Mouse (Mus musculus): ENCODE measurements around the gene Igf2bp3. TPM values are rescaled to one million over a fixed set of nuclear protein-coding genes. Genes with fewer than 3 reads are reported as not detected.
A peak's percentile ranks its signal among the peaks of the same experiment; 100 is the strongest.

Gene Igf2bp3
- polyA plus RNA-seq, 1 experiment from 2014 or later = 149 TPM

DNA sequence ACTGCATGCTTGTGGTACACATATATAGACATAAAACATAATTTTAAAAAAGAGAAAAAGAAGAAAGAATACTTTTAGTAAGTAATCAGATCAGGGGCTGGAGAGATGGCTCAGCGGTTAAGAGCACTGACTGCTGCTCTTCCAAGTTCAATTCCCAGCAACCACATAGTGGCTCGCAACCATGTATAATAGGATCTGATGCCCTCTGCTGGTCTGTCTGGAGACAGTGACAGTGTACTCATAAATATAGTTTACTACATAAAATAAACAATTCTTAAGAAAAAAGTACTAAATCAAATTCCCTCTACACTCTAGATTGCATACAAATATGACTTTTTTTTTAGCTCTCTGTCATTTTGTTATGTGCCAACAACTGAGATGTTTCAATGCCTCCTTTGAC lies 36.4 kb upstream of the Igf2bp3 start:
- H3K9ac ChIP-seq (replicated peaks; ENCODE audit: low read length) = no peak overlapping the region
- H3K9me3 ChIP-seq (replicated peaks; ENCODE audit: control insufficient read depth, low read length) = no peaks in the 10 kb centered on the region
- no peak for DNase-seq (ENCODE audit: low spot score)
- no peak for ATAC-seq (replicated peaks; ENCODE audit: insufficient number of reproducible peaks, low FRiP score, low TSS enrichment, low read depth)
- peaks cover 6% of the 10 kb centered on the region for H3K36me3 ChIP-seq (replicated peaks; ENCODE audit: control insufficient read depth, insufficient read depth, low read depth, low read length)
- no peaks in the 10 kb centered on the region for H3K4me1 ChIP-seq (ENCODE audit: control insufficient read depth, insufficient read depth, low read length)
- H3K4me2 ChIP-seq (ENCODE audit: low read depth, low read length) = no peak overlapping the region
- WGBS = 94% methylated on average over 2 of the region's 2 CpGs
- no peaks in the 10 kb centered on the region for H3K27me3 ChIP-seq (ENCODE audit: control insufficient read depth, insufficient read depth, low read length)
- no peak overlapping the region for H3K4me3 ChIP-seq (ENCODE audit: low read depth, low read length)
- no peak overlapping the region for H3K27ac ChIP-seq (replicated peaks; ENCODE audit: low read depth, low read length)

DNA sequence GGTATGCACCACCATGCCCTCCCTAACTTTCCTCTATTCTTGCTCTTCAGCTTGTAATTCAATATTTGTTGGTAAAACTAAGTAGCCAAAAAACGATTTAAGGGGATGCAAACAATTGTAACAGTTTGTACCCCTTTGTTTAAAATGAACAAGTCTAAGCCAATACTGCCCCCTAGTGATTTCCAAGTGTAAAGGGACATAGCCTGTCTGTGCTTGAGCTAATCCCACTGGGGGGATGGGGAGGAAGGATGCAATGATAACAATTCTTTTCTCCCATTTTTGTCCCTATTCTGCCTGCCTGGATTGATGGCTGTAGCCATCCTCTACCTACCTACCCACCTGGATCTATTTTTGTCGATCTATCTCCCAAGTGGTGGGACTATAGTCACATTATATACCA lies 32.5 kb upstream of the Igf2bp3 start:
- WGBS = 66% methylated on average over 2 of the region's 2 CpGs
- no peak; the same call in 1 of the 2 replicates for ATAC-seq (replicated peaks; ENCODE audit: insufficient number of reproducible peaks, low FRiP score, low TSS enrichment, low read depth)

DNA sequence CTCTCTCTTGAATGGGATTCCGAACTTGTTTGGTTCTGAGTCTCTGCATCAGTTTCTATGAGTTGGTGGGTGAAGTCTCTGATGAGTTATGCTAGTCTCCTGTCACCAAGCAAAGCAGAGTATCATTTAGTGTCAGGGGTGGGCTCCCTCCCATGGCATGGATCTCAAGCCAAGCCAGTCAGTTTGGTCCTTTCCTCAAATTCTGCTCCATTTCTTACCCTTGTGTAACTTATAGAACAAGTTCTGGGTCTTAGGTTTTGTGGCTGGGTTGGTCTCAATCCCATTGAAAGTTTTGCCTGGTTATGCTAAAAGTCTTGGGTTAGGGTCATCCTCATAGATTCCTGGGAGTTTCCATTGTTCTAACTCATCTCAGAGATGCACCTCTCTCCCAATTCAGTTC lies 27.6 kb upstream of the Igf2bp3 start:
- Histone ChIP-seq H3K4me1 (ENCODE audit: control insufficient read depth, insufficient read depth, low read length) (no peaks in the 10 kb centered on the region), H3K27ac (replicated peaks; ENCODE audit: low read depth, low read length) (no peak overlapping the region), H3K27me3 (ENCODE audit: control insufficient read depth, insufficient read depth, low read length) (no peaks in the 10 kb centered on the region), H3K9ac (replicated peaks; ENCODE audit: low read length) (no peak overlapping the region), H3K9me3 (replicated peaks; ENCODE audit: control insufficient read depth, low read length) (no peaks in the 10 kb centered on the region), H3K36me3 (replicated peaks; ENCODE audit: control insufficient read depth, insufficient read depth, low read depth, low read length) (peaks cover 5% of the 10 kb centered on the region), H3K4me3 (ENCODE audit: low read depth, low read length) (no peak overlapping the region), H3K4me2 (ENCODE audit: low read depth, low read length) (no peak overlapping the region)
- ATAC-seq (replicated peaks; ENCODE audit: insufficient number of reproducible peaks, low FRiP score, low TSS enrichment, low read depth) = no peak
- DNase-seq (ENCODE audit: low spot score) = no peak
- 89% methylated on average over 1 of the region's 1 CpGs for WGBS

More for the DNA sequence above, 32.5 kb upstream of the Igf2bp3 start:
- peaks cover 11% of the 10 kb centered on the region for H3K36me3 ChIP-seq (replicated peaks; ENCODE audit: control insufficient read depth, insufficient read depth, low read depth, low read length)
- H3K27ac ChIP-seq (replicated peaks; ENCODE audit: low read depth, low read length) = no peak overlapping the region
- H3K4me3 ChIP-seq (ENCODE audit: low read depth, low read length) = no peak overlapping the region
- no peak overlapping the region for H3K9ac ChIP-seq (replicated peaks; ENCODE audit: low read length)
- H3K27me3 ChIP-seq (ENCODE audit: control insufficient read depth, insufficient read depth, low read length) = no peaks in the 10 kb centered on the region
- peak; percentile 80 for DNase-seq (ENCODE audit: low spot score)
- no peaks in the 10 kb centered on the region for H3K4me1 ChIP-seq (ENCODE audit: control insufficient read depth, insufficient read depth, low read length)
- H3K9me3 ChIP-seq (replicated peaks; ENCODE audit: control insufficient read depth, low read length) = no peaks in the 10 kb centered on the region
- no peak overlapping the region for H3K4me2 ChIP-seq (ENCODE audit: low read depth, low read length)

DNA sequence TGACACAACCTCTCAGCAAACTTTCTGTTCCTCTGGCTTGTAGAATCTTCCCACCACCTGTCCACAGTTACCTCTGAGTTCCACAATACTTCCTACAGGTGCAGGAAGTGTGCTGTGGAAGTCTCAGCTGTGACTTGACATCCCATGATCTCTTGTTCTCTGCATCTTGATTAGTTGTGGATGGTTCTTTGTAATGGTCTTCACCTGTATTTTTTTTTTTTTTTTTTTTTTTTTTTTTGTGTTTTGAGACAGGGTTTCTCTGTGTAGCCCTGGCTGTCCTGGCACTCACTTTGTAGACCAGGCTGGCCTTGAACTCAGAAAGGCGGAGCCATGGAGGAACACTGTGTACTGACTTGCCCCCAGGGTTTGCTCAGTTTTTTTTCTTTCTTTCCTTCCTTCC lies 26.8 kb upstream of the Igf2bp3 start:
- ATAC-seq (replicated peaks; ENCODE audit: insufficient number of reproducible peaks, low FRiP score, low TSS enrichment, low read depth) (no peak), DNase-seq (ENCODE audit: low spot score) (no peak)
- 93% methylated on average over 1 of the region's 1 CpGs for WGBS
- H3K27ac ChIP-seq (replicated peaks; ENCODE audit: low read depth, low read length) = no peak overlapping the region
- peaks cover 5% of the 10 kb centered on the region for H3K36me3 ChIP-seq (replicated peaks; ENCODE audit: control insufficient read depth, insufficient read depth, low read depth, low read length)
- H3K4me2 ChIP-seq (ENCODE audit: low read depth, low read length) = no peak overlapping the region
- H3K9ac ChIP-seq (replicated peaks; ENCODE audit: low read length) = no peak overlapping the region
- no peak overlapping the region for H3K4me3 ChIP-seq (ENCODE audit: low read depth, low read length)
- H3K27me3 ChIP-seq (ENCODE audit: control insufficient read depth, insufficient read depth, low read length) = no peaks in the 10 kb centered on the region
- H3K4me1 ChIP-seq (ENCODE audit: control insufficient read depth, insufficient read depth, low read length) = no peaks in the 10 kb centered on the region
- H3K9me3 ChIP-seq (replicated peaks; ENCODE audit: control insufficient read depth, low read length) = no peaks in the 10 kb centered on the region

DNA sequence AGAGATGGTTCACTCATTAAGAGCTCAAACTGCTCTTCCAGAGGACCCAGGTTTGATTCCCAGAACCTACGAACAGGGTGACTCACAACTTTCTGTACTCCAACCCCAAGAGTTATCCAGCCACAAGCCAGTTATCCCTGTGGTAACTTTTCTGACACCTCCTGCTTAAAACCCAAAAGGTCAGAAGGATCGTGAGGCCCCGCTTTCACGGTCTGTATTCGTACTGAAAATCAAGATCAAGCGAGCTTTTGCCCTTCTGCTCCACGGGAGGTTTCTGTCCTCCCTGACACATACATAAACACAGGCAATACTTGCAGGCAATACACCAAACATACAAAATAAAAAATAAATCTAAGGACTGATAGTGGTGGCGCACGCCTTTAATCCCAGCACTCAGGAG lies 21.6 kb upstream of the Igf2bp3 start:
- H3K4me1 ChIP-seq (ENCODE audit: control insufficient read depth, insufficient read depth, low read length) = no peaks in the 10 kb centered on the region
- 51% methylated on average over 9 of the region's 9 CpGs for WGBS
- no peaks in the 10 kb centered on the region for H3K36me3 ChIP-seq (replicated peaks; ENCODE audit: control insufficient read depth, insufficient read depth, low read depth, low read length)
- H3K27ac ChIP-seq (replicated peaks; ENCODE audit: low read depth, low read length) = no peak overlapping the region
- H3K27me3 ChIP-seq (ENCODE audit: control insufficient read depth, insufficient read depth, low read length) = no peaks in the 10 kb centered on the region
- no peak overlapping the region for H3K9ac ChIP-seq (replicated peaks; ENCODE audit: low read length)
- ATAC-seq (replicated peaks; ENCODE audit: insufficient number of reproducible peaks, low FRiP score, low TSS enrichment, low read depth) (peak; percentile 99), DNase-seq (ENCODE audit: low spot score) (peak; percentile 96)
- no peak overlapping the region for H3K4me2 ChIP-seq (ENCODE audit: low read depth, low read length)
- no peaks in the 10 kb centered on the region for H3K9me3 ChIP-seq (replicated peaks; ENCODE audit: control insufficient read depth, low read length)
- H3K4me3 ChIP-seq (ENCODE audit: low read depth, low read length) = no peak overlapping the region

DNA sequence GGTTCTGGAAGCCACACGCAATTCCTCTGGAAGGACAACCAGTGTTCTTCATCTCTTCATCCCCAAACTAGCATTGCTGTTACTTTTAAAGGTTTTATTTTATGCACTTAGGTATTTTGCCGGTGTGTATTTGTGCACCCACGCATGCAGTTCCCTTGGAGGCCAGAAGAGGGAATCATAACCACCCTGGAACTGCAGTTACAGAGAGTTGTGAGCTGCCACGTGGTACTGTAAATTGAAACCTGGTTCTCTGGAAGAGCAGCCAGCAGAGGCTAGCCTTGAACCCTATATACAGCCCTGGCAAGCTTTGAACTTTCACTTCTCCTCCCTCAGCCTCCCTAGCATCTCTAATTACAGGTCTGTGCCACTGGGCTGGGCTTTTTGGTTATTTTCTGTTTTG lies 18.6 kb upstream of the Igf2bp3 start:
- peak; percentile 39 for DNase-seq (ENCODE audit: low spot score)
- H3K4me3 ChIP-seq (ENCODE audit: low read depth, low read length) = no peak overlapping the region
- no peaks in the 10 kb centered on the region for H3K36me3 ChIP-seq (replicated peaks; ENCODE audit: control insufficient read depth, insufficient read depth, low read depth, low read length)
- 57% methylated on average over 4 of the region's 4 CpGs for WGBS
- H3K27me3 ChIP-seq (ENCODE audit: control insufficient read depth, insufficient read depth, low read length) = no peaks in the 10 kb centered on the region
- no peak overlapping the region for H3K27ac ChIP-seq (replicated peaks; ENCODE audit: low read depth, low read length)
- H3K4me2 ChIP-seq (ENCODE audit: low read depth, low read length) = no peak overlapping the region
- no peak overlapping the region for H3K9ac ChIP-seq (replicated peaks; ENCODE audit: low read length)
- H3K4me1 ChIP-seq (ENCODE audit: control insufficient read depth, insufficient read depth, low read length) = no peaks in the 10 kb centered on the region
- ATAC-seq (replicated peaks; ENCODE audit: insufficient number of reproducible peaks, low FRiP score, low TSS enrichment, low read depth) = no peak
- no peaks in the 10 kb centered on the region for H3K9me3 ChIP-seq (replicated peaks; ENCODE audit: control insufficient read depth, low read length)

DNA sequence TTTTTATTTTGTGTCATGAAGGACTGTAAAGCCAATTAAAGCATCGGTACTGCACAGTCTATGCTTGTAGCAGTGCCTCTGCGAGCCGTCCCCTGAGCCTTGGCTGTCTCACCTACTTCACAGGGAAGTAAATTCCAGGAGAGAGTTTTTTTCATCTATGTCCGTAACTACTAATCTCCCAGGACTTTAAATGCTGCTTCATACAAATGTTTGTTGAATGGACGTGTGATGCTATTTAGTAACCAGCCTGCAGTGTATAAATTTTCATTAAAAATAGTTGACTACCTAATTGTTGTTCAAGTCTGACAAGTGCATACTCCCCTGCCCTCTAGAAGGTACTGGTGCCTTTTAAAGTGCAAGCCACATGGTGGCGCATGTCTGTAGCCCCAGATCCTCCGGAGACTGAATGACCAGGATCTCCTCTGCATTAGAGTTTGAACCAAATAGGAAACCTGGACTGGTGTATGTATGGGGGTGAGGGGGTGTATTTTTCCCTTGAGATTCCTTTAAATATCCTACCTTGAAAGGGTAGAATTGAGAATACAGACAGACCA lies 13.4 kb upstream of the Igf2bp3 start:
- H3K27ac ChIP-seq (replicated peaks; ENCODE audit: low read depth, low read length) = no peak overlapping the region
- WGBS = 17% methylated on average over 7 of the region's 7 CpGs
- H3K4me1 ChIP-seq (ENCODE audit: control insufficient read depth, insufficient read depth, low read length) = no peaks in the 10 kb centered on the region
- no peaks in the 10 kb centered on the region for H3K27me3 ChIP-seq (ENCODE audit: control insufficient read depth, insufficient read depth, low read length)
- H3K36me3 ChIP-seq (replicated peaks; ENCODE audit: control insufficient read depth, insufficient read depth, low read depth, low read length) = no peaks in the 10 kb centered on the region
- ATAC-seq (replicated peaks; ENCODE audit: insufficient number of reproducible peaks, low FRiP score, low TSS enrichment, low read depth) = 0 out of 2 replicates have a peak, but pooled peaks have one; percentile 57
- peak; percentile 63 for DNase-seq (ENCODE audit: low spot score)
- H3K9ac ChIP-seq (replicated peaks; ENCODE audit: low read length) = no peak overlapping the region
- H3K4me3 ChIP-seq (ENCODE audit: low read depth, low read length) = no peak overlapping the region
- H3K4me2 ChIP-seq (ENCODE audit: low read depth, low read length) = no peak overlapping the region
- H3K9me3 ChIP-seq (replicated peaks; ENCODE audit: control insufficient read depth, low read length) = no peaks in the 10 kb centered on the region

DNA sequence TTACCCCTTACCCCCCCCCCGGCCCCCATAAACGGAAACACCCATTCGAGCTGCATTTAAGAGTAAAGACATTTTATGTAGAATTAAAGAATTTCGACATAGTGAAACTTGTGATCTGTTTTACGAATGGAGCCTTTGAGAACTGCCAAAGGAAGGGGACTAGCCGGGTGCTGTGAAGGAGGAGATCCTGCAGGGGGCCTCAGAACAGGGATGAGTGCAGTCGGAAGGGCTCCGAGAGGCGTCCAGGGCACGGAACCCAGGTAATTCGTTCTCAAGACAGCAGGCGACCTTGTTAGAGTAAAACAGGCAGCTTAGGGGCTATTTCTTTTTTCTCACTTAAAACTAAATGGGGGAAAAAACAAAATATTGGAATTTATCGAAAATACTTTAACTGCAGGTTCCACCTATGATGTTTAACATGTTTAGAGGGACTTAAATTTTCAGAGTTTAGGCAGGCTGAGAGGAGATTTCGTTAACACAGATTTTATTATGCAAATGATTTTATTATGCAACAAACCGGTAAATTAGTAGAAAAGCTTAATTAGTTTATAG lies 12.5 kb upstream of the Igf2bp3 start:
- H3K4me1 ChIP-seq (ENCODE audit: control insufficient read depth, insufficient read depth, low read length) = no peaks in the 10 kb centered on the region
- peak overlapping the region; percentile 10; the same call in 1 of the 2 replicates for H3K4me2 ChIP-seq (ENCODE audit: low read depth, low read length)
- no peak overlapping the region for H3K9ac ChIP-seq (replicated peaks; ENCODE audit: low read length)
- no peaks in the 10 kb centered on the region for H3K27me3 ChIP-seq (ENCODE audit: control insufficient read depth, insufficient read depth, low read length)
- no peak overlapping the region for H3K4me3 ChIP-seq (ENCODE audit: low read depth, low read length)
- H3K36me3 ChIP-seq (replicated peaks; ENCODE audit: control insufficient read depth, insufficient read depth, low read depth, low read length) = no peaks in the 10 kb centered on the region
- no peaks in the 10 kb centered on the region for H3K9me3 ChIP-seq (replicated peaks; ENCODE audit: control insufficient read depth, low read length)
- ATAC-seq (replicated peaks; ENCODE audit: insufficient number of reproducible peaks, low FRiP score, low TSS enrichment, low read depth) = no peak
- peak; percentile 79 for DNase-seq (ENCODE audit: low spot score)
- 8% methylated on average over 15 of the region's 15 CpGs for WGBS
- no peak overlapping the region for H3K27ac ChIP-seq (replicated peaks; ENCODE audit: low read depth, low read length)
